Mouse (Mus musculus) E14TG2a.4 (cell line): Measurements from ENCODE around the gene Dcaf7.
"Not testable (repeated sequence)": the region's sequence is repeated elsewhere in the genome, so short reads cannot be mapped to it uniquely, and the experiment has no call there.

Experiments used
- H3K27me3 ChIP-seq: 2 replicates; pipeline ENCODE4 v1.6.1; 2014; ENCODE audit warnings: low read length, control low read depth; ENCODE audit not compliant: insufficient read depth
- H3K36me3 ChIP-seq: 2 replicates; pipeline ENCODE4 v1.6.1; 2014; ENCODE audit warnings: low read length, control low read depth; ENCODE audit not compliant: insufficient read depth
- H3K4me1 ChIP-seq: replicated peaks from 2 replicates; pipeline ENCODE4 v1.6.1; 2014; ENCODE audit warnings: low read depth, low read length, control low read depth
- H3K4me3 ChIP-seq: replicated peaks from 2 replicates; pipeline ENCODE4 v1.5.1; 2014; ENCODE audit warnings: mild to moderate bottlenecking, low read length
- H3K9me3 ChIP-seq: 2 replicates; pipeline ENCODE4 v1.6.1; 2014; ENCODE audit warnings: low read length, control low read depth
- CTCF ChIP-seq: conservative IDR thresholded peaks from 2 replicates; pipeline ENCODE4 v1.5.1; 2014; ENCODE audit warnings: low read length
- NANOG ChIP-seq: IDR thresholded peaks from 2 replicates; pipeline ENCODE4 v1.6.1; 2014; ENCODE audit warnings: borderline replicate concordance, low read length, mixed read lengths
- POU5F1 ChIP-seq: IDR thresholded peaks from 2 replicates; pipeline ENCODE4 v1.6.1; 2014; ENCODE audit warnings: low read length, borderline replicate concordance

Dcaf7 gene

GRCm38 (mm10) chr11:106027607-106028006 lies 9.1 kb upstream of the Dcaf7 start:
- TF ChIP-seq CTCF = no peak
- peaks cover 5% of the 10 kb centered on the region; the same call in 1 of the 2 replicates for H3K27me3 ChIP-seq
- peaks cover 25% of the 10 kb centered on the region for H3K36me3 ChIP-seq
- peaks cover 9% of the 10 kb centered on the region for H3K4me1 ChIP-seq
- H3K4me3 ChIP-seq = no peak overlapping the region
- H3K9me3 ChIP-seq = peaks cover 3% of the 10 kb centered on the region; the same call in 1 of the 2 replicates

DNA sequence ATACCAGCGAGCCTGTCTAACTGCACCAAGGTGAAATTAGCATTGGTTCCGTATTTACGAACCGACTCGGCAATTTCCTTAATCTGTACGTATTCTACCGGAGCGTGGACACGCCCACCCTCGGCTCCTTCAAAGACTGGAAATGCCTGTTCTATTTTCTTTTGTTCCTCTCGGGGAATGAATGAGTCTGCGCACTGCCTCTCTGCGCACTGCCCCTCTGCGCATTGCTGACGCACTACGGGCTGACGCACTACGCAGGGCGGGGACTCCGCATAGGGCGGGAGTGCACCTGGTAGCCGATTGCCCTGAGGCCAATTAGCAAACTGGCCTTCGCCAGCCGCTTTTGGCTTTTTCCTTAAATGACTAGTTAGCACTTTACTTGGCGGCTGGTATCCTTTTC lies 4.6 kb upstream of the Dcaf7 start:
- not testable (repeated sequence) for H3K9me3 ChIP-seq

GRCm38 (mm10) chr11:106033491-106033919 lies 3.2 kb upstream of the Dcaf7 start:
- Histone ChIP-seq H3K9me3 (peaks cover 3% of the 10 kb centered on the region; the same call in 1 of the 2 replicates), H3K27me3 (no peaks in the 10 kb centered on the region), H3K36me3 (peaks cover 11% of the 10 kb centered on the region; the same call in 1 of the 2 replicates), H3K4me1 (peaks cover 17% of the 10 kb centered on the region), H3K4me3 (no peak overlapping the region)
- TF ChIP-seq CTCF (no peak), NANOG (no peak), POU5F1 (no peak)

More for the DNA sequence above, 4.6 kb upstream of the Dcaf7 start:
- H3K36me3 ChIP-seq = peaks cover 16% of the 10 kb centered on the region
- H3K27me3 ChIP-seq, H3K4me1 ChIP-seq, H3K4me3 ChIP-seq: not testable (repeated sequence)

DNA sequence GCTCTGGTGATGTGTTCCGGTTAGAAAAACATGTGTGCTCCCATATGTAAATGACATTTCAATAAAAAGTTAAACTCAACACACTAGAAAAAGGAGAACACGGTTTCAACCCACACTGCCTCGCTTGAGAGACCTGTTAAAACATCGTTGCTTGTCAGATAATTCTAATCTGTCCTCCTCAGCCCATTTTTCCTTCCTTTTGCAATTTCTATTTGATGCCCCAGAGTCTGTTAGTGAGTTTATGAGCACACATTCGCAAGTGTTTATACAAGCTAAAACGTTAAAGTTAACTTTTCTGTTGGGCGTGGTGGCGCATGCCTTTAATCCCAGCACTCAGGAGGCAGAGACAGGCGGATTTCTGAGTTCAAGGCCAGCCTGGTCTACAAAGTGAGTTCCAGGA lies 1.7 kb upstream of the Dcaf7 start:
- H3K9me3 ChIP-seq = peaks cover 3% of the 10 kb centered on the region; the same call in 1 of the 2 replicates
- H3K27me3 ChIP-seq = no peaks in the 10 kb centered on the region
- TF ChIP-seq POU5F1 (no peak), NANOG (no peak), CTCF (no peak)
- H3K4me1 ChIP-seq = peaks cover 25% of the 10 kb centered on the region
- H3K4me3 ChIP-seq = no peak overlapping the region
- H3K36me3 ChIP-seq = peaks cover 19% of the 10 kb centered on the region

GRCm38 (mm10) chr11:106037418-106037751 lies 713 bp downstream of the Dcaf7 start:
- Histone ChIP-seq H3K36me3 (peaks cover 19% of the 10 kb centered on the region), H3K4me1 (peaks cover 30% of the 10 kb centered on the region), H3K27me3 (no peaks in the 10 kb centered on the region), H3K9me3 (no peaks in the 10 kb centered on the region), H3K4me3 (peak overlapping the region; percentile 99)
- TF ChIP-seq NANOG (no peak), POU5F1 (no peak)

GRCm38 (mm10) chr11:106044349-106044748 lies 7.7 kb downstream of the Dcaf7 start:
- Histone ChIP-seq H3K36me3 (peaks cover 39% of the 10 kb centered on the region), H3K27me3 (no peaks in the 10 kb centered on the region), H3K4me1 (peaks cover 30% of the 10 kb centered on the region), H3K4me3 (no peak overlapping the region), H3K9me3 (no peaks in the 10 kb centered on the region)
- no peak for TF ChIP-seq POU5F1
- no peak for TF ChIP-seq CTCF
- no peak for TF ChIP-seq NANOG

DNA sequence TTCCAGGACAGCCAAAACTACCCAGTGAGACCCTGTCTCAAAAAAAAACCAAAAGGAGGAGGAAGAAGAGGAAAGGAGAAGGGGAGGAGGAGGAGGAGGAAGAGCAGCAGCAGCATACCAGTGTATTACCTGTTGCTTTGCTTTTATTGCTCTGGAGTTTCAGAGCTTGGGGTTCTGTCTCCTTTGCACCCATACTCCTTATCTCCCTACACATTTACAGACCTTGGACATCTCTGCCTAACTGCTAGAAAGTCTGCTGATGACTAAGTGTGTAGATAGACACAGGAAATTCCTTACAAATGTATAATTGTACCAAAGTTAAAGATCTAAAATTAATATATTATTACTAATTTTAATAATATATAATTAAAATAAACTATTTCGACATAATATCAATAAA lies 8.6 kb downstream of the Dcaf7 start:
- no peaks in the 10 kb centered on the region for H3K9me3 ChIP-seq
- no peaks in the 10 kb centered on the region for H3K27me3 ChIP-seq
- no peak overlapping the region for H3K4me3 ChIP-seq
- H3K36me3 ChIP-seq = peaks cover 43% of the 10 kb centered on the region
- H3K4me1 ChIP-seq = peaks cover 29% of the 10 kb centered on the region
- TF ChIP-seq NANOG (no peak), POU5F1 (no peak), CTCF (no peak)

DNA sequence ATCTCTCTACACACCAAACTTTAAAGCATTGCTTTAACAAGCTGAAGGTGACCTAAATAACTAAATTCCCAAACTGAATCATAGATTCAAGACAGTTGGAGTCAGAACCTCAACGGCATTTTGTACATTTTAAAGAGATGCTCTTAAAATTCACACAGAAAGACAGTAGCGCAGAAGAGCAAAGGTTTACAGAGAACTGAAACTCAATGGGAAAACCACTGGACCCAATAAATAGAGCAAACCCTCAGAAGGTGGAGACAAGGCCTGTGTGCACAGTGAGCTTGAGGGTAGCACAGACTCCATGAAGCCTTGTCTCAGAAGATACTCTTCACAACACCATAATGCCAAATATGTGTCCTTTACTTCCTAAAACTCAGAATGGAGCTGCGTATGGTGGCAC lies 9.1 kb downstream of the Dcaf7 start:
- Histone ChIP-seq H3K9me3 (no peaks in the 10 kb centered on the region), H3K4me1 (peaks cover 27% of the 10 kb centered on the region), H3K4me3 (no peak overlapping the region), H3K27me3 (no peaks in the 10 kb centered on the region), H3K36me3 (peaks cover 48% of the 10 kb centered on the region)
- no peak for TF ChIP-seq NANOG
- no peak for TF ChIP-seq CTCF
- TF ChIP-seq POU5F1 = no peak

DNA sequence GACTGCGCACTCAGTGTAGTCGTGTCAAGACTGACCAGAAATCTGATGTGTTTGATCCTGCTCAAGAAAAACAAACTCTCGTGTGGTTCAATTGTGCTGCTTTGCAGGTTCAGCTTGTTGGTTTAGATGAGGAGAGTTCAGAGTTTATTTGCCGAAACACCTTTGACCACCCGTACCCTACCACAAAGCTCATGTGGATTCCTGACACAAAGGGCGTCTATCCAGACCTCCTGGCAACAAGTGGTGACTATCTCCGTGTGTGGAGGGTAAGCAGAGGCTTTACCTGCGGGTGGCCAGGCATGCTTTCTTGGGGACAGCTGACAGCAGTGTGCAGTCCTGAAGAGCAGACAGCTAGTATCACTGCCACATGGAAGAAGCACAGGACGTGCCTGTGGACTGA lies 9.9 kb downstream of the Dcaf7 start:
- Histone ChIP-seq H3K9me3 (no peaks in the 10 kb centered on the region), H3K27me3 (no peaks in the 10 kb centered on the region), H3K4me1 (peaks cover 27% of the 10 kb centered on the region), H3K4me3 (no peak overlapping the region), H3K36me3 (peaks cover 56% of the 10 kb centered on the region)
- TF ChIP-seq NANOG (no peak), POU5F1 (no peak), CTCF (no peak)
